Mouse (Mus musculus): ENCODE results near the gene D430042O09Rik. TPM values are rescaled to one million over a fixed set of nuclear protein-coding genes. Genes with fewer than 3 reads are reported as not detected.

The D430042O09Rik gene
- polyA plus RNA-seq, 1 experiment from 2014 or later: 9.8 TPM

- H3K27me3 ChIP-seq (ENCODE audit: control insufficient read depth, insufficient read depth, low read length): no peaks in the 10 kb centered on the region
- no peak for DNase-seq (ENCODE audit: low spot score)
These were observed 50.4 kb downstream of the D430042O09Rik start for GRCm38 (mm10) chr7:125757896-125758623.

GRCm38 (mm10) chr7:125762289-125762688 is 54.6 kb downstream of the D430042O09Rik start:
- Histone ChIP-seq H3K27me3 (ENCODE audit: control insufficient read depth, insufficient read depth, low read length) (no peaks in the 10 kb centered on the region), H3K9me3 (replicated peaks; ENCODE audit: control insufficient read depth, low read length) (no peaks in the 10 kb centered on the region), H3K4me2 (ENCODE audit: low read depth, low read length) (no peak overlapping the region), H3K4me1 (ENCODE audit: control insufficient read depth, insufficient read depth, low read length) (no peaks in the 10 kb centered on the region; the same call in 1 of the 2 replicates), H3K9ac (replicated peaks; ENCODE audit: low read length) (no peak overlapping the region), H3K36me3 (replicated peaks; ENCODE audit: control insufficient read depth, insufficient read depth, low read depth, low read length) (no peaks in the 10 kb centered on the region), H3K4me3 (ENCODE audit: low read depth, low read length) (no peak overlapping the region), H3K27ac (replicated peaks; ENCODE audit: low read depth, low read length) (no peak overlapping the region)
- DNase-seq (ENCODE audit: low spot score) (no peak), ATAC-seq (replicated peaks; ENCODE audit: insufficient number of reproducible peaks, low FRiP score, low TSS enrichment, low read depth) (no peak)
- WGBS: 76% methylated on average over 2 of the region's 2 CpGs

More at GRCm38 (mm10) chr7:125757896-125758623, 50.4 kb downstream of the D430042O09Rik start:
- WGBS: 70% methylated on average over 6 of the region's 6 CpGs
- Histone ChIP-seq H3K36me3 (replicated peaks; ENCODE audit: control insufficient read depth, insufficient read depth, low read depth, low read length) (no peaks in the 10 kb centered on the region), H3K27ac (replicated peaks; ENCODE audit: low read depth, low read length) (no peak overlapping the region), H3K4me3 (ENCODE audit: low read depth, low read length) (no peak overlapping the region), H3K9me3 (replicated peaks; ENCODE audit: control insufficient read depth, low read length) (no peaks in the 10 kb centered on the region), H3K9ac (replicated peaks; ENCODE audit: low read length) (no peak overlapping the region), H3K4me2 (ENCODE audit: low read depth, low read length) (no peak overlapping the region), H3K4me1 (ENCODE audit: control insufficient read depth, insufficient read depth, low read length) (no peaks in the 10 kb centered on the region)
- ATAC-seq (replicated peaks; ENCODE audit: insufficient number of reproducible peaks, low FRiP score, low TSS enrichment, low read depth): no peak

GRCm38 (mm10) chr7:125762883-125763830 is 55.5 kb downstream of the D430042O09Rik start:
- Histone ChIP-seq H3K9ac (replicated peaks; ENCODE audit: low read length) (no peak overlapping the region), H3K9me3 (replicated peaks; ENCODE audit: control insufficient read depth, low read length) (no peaks in the 10 kb centered on the region), H3K4me3 (ENCODE audit: low read depth, low read length) (no peak overlapping the region), H3K4me1 (ENCODE audit: control insufficient read depth, insufficient read depth, low read length) (no peaks in the 10 kb centered on the region; the same call in 1 of the 2 replicates), H3K27me3 (ENCODE audit: control insufficient read depth, insufficient read depth, low read length) (no peaks in the 10 kb centered on the region), H3K4me2 (ENCODE audit: low read depth, low read length) (no peak overlapping the region), H3K36me3 (replicated peaks; ENCODE audit: control insufficient read depth, insufficient read depth, low read depth, low read length) (no peaks in the 10 kb centered on the region), H3K27ac (replicated peaks; ENCODE audit: low read depth, low read length) (no peak overlapping the region)
- ATAC-seq (replicated peaks; ENCODE audit: insufficient number of reproducible peaks, low FRiP score, low TSS enrichment, low read depth) (peak; percentile 72), DNase-seq (ENCODE audit: low spot score) (peak; percentile 26)
- 33% methylated on average over 7 of the region's 7 CpGs for WGBS

GRCm38 (mm10) chr7:125764373-125764772 is 56.7 kb downstream of the D430042O09Rik start:
- ATAC-seq (replicated peaks; ENCODE audit: insufficient number of reproducible peaks, low FRiP score, low TSS enrichment, low read depth): no peak
- H3K27ac ChIP-seq (replicated peaks; ENCODE audit: low read depth, low read length): no peak overlapping the region
- no peak overlapping the region for H3K9ac ChIP-seq (replicated peaks; ENCODE audit: low read length)
- no peak overlapping the region for H3K4me3 ChIP-seq (ENCODE audit: low read depth, low read length)
- no peaks in the 10 kb centered on the region for H3K36me3 ChIP-seq (replicated peaks; ENCODE audit: control insufficient read depth, insufficient read depth, low read depth, low read length)
- H3K4me1 ChIP-seq (ENCODE audit: control insufficient read depth, insufficient read depth, low read length): no peaks in the 10 kb centered on the region; the same call in 1 of the 2 replicates
- no peaks in the 10 kb centered on the region for H3K27me3 ChIP-seq (ENCODE audit: control insufficient read depth, insufficient read depth, low read length)
- no peak for DNase-seq (ENCODE audit: low spot score)
- H3K9me3 ChIP-seq (replicated peaks; ENCODE audit: control insufficient read depth, low read length): no peaks in the 10 kb centered on the region
- WGBS: 88% methylated on average over 3 of the region's 3 CpGs
- no peak overlapping the region for H3K4me2 ChIP-seq (ENCODE audit: low read depth, low read length)

- no peaks in the 10 kb centered on the region for H3K9me3 ChIP-seq (replicated peaks; ENCODE audit: control insufficient read depth, low read length)
- H3K36me3 ChIP-seq (replicated peaks; ENCODE audit: control insufficient read depth, insufficient read depth, low read depth, low read length): no peaks in the 10 kb centered on the region
- no peak overlapping the region for H3K9ac ChIP-seq (replicated peaks; ENCODE audit: low read length)
- ATAC-seq (replicated peaks; ENCODE audit: insufficient number of reproducible peaks, low FRiP score, low TSS enrichment, low read depth) (no peak), DNase-seq (ENCODE audit: low spot score) (peak; percentile 73)
- H3K4me3 ChIP-seq (ENCODE audit: low read depth, low read length): no peak overlapping the region
- H3K27me3 ChIP-seq (ENCODE audit: control insufficient read depth, insufficient read depth, low read length): no peaks in the 10 kb centered on the region
- H3K27ac ChIP-seq (replicated peaks; ENCODE audit: low read depth, low read length): no peak overlapping the region
- 69% methylated on average over 9 of the region's 9 CpGs for WGBS
- no peaks in the 10 kb centered on the region; the same call in 1 of the 2 replicates for H3K4me1 ChIP-seq (ENCODE audit: control insufficient read depth, insufficient read depth, low read length)
- H3K4me2 ChIP-seq (ENCODE audit: low read depth, low read length): no peak overlapping the region
These were observed 59.5 kb downstream of the D430042O09Rik start for GRCm38 (mm10) chr7:125766976-125767831.

GRCm38 (mm10) chr7:125772961-125773571 is 65.4 kb downstream of the D430042O09Rik start:
- no peak for DNase-seq (ENCODE audit: low spot score)
- Histone ChIP-seq H3K9me3 (replicated peaks; ENCODE audit: control insufficient read depth, low read length) (no peaks in the 10 kb centered on the region), H3K36me3 (replicated peaks; ENCODE audit: control insufficient read depth, insufficient read depth, low read depth, low read length) (no peaks in the 10 kb centered on the region), H3K27ac (replicated peaks; ENCODE audit: low read depth, low read length) (no peak overlapping the region), H3K9ac (replicated peaks; ENCODE audit: low read length) (no peak overlapping the region), H3K4me2 (ENCODE audit: low read depth, low read length) (no peak overlapping the region), H3K4me3 (ENCODE audit: low read depth, low read length) (no peak overlapping the region), H3K4me1 (ENCODE audit: control insufficient read depth, insufficient read depth, low read length) (no peaks in the 10 kb centered on the region), H3K27me3 (ENCODE audit: control insufficient read depth, insufficient read depth, low read length) (no peaks in the 10 kb centered on the region)
- WGBS: 77% methylated on average over 13 of the region's 13 CpGs
- no peak for ATAC-seq (replicated peaks; ENCODE audit: insufficient number of reproducible peaks, low FRiP score, low TSS enrichment, low read depth)

- no peaks in the 10 kb centered on the region for H3K9me3 ChIP-seq (replicated peaks; ENCODE audit: control insufficient read depth, low read length)
- no peak overlapping the region for H3K27ac ChIP-seq (replicated peaks; ENCODE audit: low read depth, low read length)
- DNase-seq (ENCODE audit: low spot score) (peak; percentile 42), ATAC-seq (replicated peaks; ENCODE audit: insufficient number of reproducible peaks, low FRiP score, low TSS enrichment, low read depth) (no peak)
- no peak overlapping the region for H3K9ac ChIP-seq (replicated peaks; ENCODE audit: low read length)
- H3K27me3 ChIP-seq (ENCODE audit: control insufficient read depth, insufficient read depth, low read length): no peaks in the 10 kb centered on the region
- no peak overlapping the region for H3K4me3 ChIP-seq (ENCODE audit: low read depth, low read length)
- no peaks in the 10 kb centered on the region for H3K4me1 ChIP-seq (ENCODE audit: control insufficient read depth, insufficient read depth, low read length)
- H3K4me2 ChIP-seq (ENCODE audit: low read depth, low read length): no peak overlapping the region
- 72% methylated on average over 1 of the region's 1 CpGs for WGBS
- H3K36me3 ChIP-seq (replicated peaks; ENCODE audit: control insufficient read depth, insufficient read depth, low read depth, low read length): no peaks in the 10 kb centered on the region
These were observed 75.5 kb downstream of the D430042O09Rik start for GRCm38 (mm10) chr7:125783206-125783605.

Measured in embryonic facial prominence, embryonic 11.5 days (tissue).